Mouse (Mus musculus) forebrain, embryonic 14.5 days (tissue): ENCODE results near the gene Lama2. TPM values are rescaled to one million over a fixed set of nuclear protein-coding genes. Genes with fewer than 3 reads are reported as not detected.

Source experiments
- ATAC-seq: fragments of 200-750 bp; cut with Nextera tagmentation; 2 replicates; pipeline ENCODE4 v1.8.0; 2017; ENCODE audit warnings: mild to moderate bottlenecking, moderate library complexity
- DNase-seq: peaks from one replicate; pipeline ENCODE4 v3.0.0-alpha.2; 2015; ENCODE audit warnings: low spot score
- H3K27ac ChIP-seq: fragments of 300-500 bp; sonication (generic); 2 replicates; pipeline ENCODE4 v1.5.1; 2014; ENCODE audit warnings: low read depth, mild to moderate bottlenecking, control low read depth, low read length, moderate library complexity
- H3K27me3 ChIP-seq: fragments of 300-500 bp; sonication (generic); replicated peaks from 2 replicates; pipeline ENCODE4 v1.6.1; 2014; ENCODE audit warnings: low read length, control low read depth, mixed read lengths; ENCODE audit not compliant: control insufficient read depth, insufficient read depth
- H3K36me3 ChIP-seq: fragments of 300-500 bp; sonication (generic); 2 replicates; pipeline ENCODE4 v1.6.1; 2014; ENCODE audit warnings: low read length, control low read depth; ENCODE audit not compliant: control insufficient read depth, insufficient read depth
- H3K4me1 ChIP-seq: fragments of 300-500 bp; sonication (generic); 2 replicates; pipeline ENCODE4 v1.6.1; 2014; ENCODE audit warnings: antibody characterized with exemption, low read length, control low read depth; ENCODE audit not compliant: control insufficient read depth, insufficient read depth
- H3K4me2 ChIP-seq: fragments of 300-500 bp; sonication (generic); 2 replicates; pipeline ENCODE4 v1.6.1; 2014; ENCODE audit warnings: mild to moderate bottlenecking, control low read depth, low read length
- H3K4me3 ChIP-seq: fragments of 300-500 bp; sonication (generic); 2 replicates; pipeline ENCODE4 v1.5.1; 2014; ENCODE audit warnings: low read depth, low read length, control low read depth
- H3K9ac ChIP-seq: fragments of 300-500 bp; sonication (generic); 2 replicates; pipeline ENCODE4 v1.6.1; 2014; ENCODE audit warnings: mild to moderate bottlenecking, low read length, control low read depth, moderate library complexity
- H3K9me3 ChIP-seq: fragments of 300-500 bp; sonication (generic); replicated peaks from 2 replicates; pipeline ENCODE4 v1.6.1; 2016; ENCODE audit warnings: low read length, control low read depth, mixed read lengths; ENCODE audit not compliant: control insufficient read depth
- WGBS: fragments of 180-500 bp; shearing (Covaris S2); extraction: QIAGEN DNeasy Blood & Tissue Kit; methylation state at CpG from one replicate; pipeline ENCODE4 v1.1.7; 2014; 5-methylcytosine and 5-hydroxymethylcytosine counted together
- polyA plus RNA-seq: library from polyadenylated mRNA; unstranded; fragments of >200 nt; fragmentation: Nextera tagmentation; extraction: Ambion mirVana; gene quantifications from 2 replicates; pipeline ENCODE4 v1.2.1, GENCODE M21; 2014

Gene Lama2
- polyA plus RNA-seq, 1 experiment from 2014 or later = 4.1 TPM

DNA sequence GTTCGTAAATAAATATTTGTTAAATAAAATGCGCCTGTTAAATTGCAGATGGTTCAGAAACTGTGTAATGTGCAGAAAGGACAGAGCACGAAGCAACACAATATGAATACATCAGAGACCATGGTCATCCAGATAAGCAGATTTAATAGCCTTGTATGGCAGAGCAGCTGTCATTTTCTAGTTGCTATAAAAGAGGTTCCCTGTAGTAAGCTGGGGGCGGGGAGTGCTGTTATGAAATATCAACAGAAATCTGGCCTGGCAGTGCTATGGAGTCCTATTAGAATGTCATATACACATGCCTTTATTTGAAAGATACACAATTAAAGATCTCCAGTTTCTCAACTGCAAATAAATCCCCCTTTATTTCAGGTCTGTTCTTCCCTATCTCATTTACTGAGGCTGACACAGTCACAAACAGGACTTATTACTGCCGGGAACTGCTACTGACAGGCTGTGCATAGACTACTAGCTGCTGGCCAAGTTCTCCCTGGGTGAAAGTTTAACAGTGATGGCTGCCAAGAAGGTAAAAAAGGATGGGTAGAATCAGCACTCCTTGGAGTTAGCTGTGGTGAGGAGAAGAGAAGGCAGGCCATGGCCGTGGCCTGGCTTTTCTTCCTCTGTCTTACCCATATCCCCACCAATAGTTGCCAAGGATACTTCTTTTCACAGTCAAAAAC, 396.8 kb downstream of the Lama2 start:
- ATAC-seq (no peak), DNase-seq (no peak)
- Histone ChIP-seq H3K4me2 (no peak overlapping the region), H3K27me3 (no peaks in the 10 kb centered on the region), H3K9me3 (no peaks in the 10 kb centered on the region), H3K9ac (no peak overlapping the region), H3K4me1 (no peaks in the 10 kb centered on the region), H3K4me3 (no peak overlapping the region), H3K27ac (no peak overlapping the region), H3K36me3 (no peaks in the 10 kb centered on the region)
- 81% methylated on average over 6 of the region's 6 CpGs for WGBS

DNA sequence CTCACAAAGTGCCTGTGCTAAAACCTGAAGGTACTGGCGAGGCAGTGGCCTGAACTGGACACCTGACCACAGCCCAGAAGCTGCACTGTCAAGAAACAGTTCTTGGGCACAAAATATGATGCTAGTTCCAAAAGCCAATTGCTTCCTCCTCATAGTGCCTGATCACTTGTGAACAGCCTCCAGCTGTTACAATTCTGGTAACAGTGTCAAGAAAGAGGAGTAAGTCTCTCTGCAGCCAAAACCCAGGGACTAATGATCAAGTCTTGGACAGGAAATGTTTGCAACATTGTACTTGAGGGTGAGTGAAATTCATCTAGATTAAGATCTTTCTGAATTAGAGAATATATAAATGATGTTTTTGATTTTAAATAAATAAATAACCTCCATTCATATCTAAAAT, 399.9 kb downstream of the Lama2 start:
- Histone ChIP-seq H3K36me3 (no peaks in the 10 kb centered on the region), H3K4me1 (no peaks in the 10 kb centered on the region), H3K9me3 (no peaks in the 10 kb centered on the region), H3K9ac (no peak overlapping the region), H3K27ac (no peak overlapping the region), H3K4me3 (no peak overlapping the region), H3K4me2 (no peak overlapping the region), H3K27me3 (no peaks in the 10 kb centered on the region)
- 50% methylated on average over 1 of the region's 1 CpGs for WGBS
- DNase-seq (no peak), ATAC-seq (no peak)

DNA sequence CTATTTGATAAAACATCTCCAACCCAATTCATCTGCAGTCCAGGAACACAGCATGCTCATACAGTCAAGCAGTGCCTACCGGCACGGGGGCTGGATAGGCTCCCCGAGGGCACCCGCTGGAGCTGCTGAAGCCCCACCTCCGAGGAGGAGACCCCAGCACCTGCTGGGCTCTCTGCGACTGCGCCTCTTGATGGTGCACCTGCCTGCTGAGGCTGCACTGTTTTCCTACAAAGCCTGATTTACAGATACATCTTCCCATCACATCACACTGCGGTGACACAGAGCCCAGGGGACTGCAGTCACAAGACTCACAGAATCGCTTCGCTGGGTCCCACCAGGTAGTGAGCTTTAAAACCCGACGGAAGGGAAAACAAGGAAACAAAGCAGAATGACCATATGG, 412.2 kb downstream of the Lama2 start:
- H3K4me1 ChIP-seq = no peaks in the 10 kb centered on the region
- H3K27ac ChIP-seq = no peak overlapping the region
- WGBS = 16% methylated on average over 12 of the region's 12 CpGs
- no peaks in the 10 kb centered on the region for H3K36me3 ChIP-seq
- DNase-seq = no peak
- ATAC-seq = no peak
- H3K4me3 ChIP-seq = no peak overlapping the region
- no peaks in the 10 kb centered on the region for H3K9me3 ChIP-seq
- no peak overlapping the region for H3K4me2 ChIP-seq
- H3K9ac ChIP-seq = no peak overlapping the region
- H3K27me3 ChIP-seq = no peaks in the 10 kb centered on the region

DNA sequence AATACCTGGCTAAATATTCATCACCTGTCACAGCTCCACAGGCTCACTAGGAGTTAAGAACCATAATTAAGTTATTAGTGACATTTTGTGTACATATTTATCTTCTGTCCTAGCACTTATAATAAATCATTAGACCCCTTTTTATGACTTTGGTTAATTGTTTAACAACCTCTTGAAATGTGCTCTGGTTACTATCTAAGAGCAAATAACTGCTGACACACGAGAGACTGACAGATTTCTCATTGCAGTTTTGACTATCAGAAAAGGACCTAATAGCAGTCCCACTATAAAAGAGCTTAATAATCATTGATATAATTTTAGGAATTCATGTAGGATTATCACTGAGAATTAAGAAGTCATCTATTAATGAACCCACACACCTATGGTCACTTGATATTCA, 421.1 kb downstream of the Lama2 start:
- Histone ChIP-seq H3K4me1 (no peaks in the 10 kb centered on the region), H3K27ac (no peak overlapping the region), H3K9ac (no peak overlapping the region), H3K4me2 (no peak overlapping the region), H3K36me3 (no peaks in the 10 kb centered on the region), H3K4me3 (no peak overlapping the region), H3K9me3 (no peaks in the 10 kb centered on the region), H3K27me3 (no peaks in the 10 kb centered on the region)
- 57% methylated on average over 1 of the region's 1 CpGs for WGBS
- DNase-seq = no peak
- ATAC-seq = no peak

DNA sequence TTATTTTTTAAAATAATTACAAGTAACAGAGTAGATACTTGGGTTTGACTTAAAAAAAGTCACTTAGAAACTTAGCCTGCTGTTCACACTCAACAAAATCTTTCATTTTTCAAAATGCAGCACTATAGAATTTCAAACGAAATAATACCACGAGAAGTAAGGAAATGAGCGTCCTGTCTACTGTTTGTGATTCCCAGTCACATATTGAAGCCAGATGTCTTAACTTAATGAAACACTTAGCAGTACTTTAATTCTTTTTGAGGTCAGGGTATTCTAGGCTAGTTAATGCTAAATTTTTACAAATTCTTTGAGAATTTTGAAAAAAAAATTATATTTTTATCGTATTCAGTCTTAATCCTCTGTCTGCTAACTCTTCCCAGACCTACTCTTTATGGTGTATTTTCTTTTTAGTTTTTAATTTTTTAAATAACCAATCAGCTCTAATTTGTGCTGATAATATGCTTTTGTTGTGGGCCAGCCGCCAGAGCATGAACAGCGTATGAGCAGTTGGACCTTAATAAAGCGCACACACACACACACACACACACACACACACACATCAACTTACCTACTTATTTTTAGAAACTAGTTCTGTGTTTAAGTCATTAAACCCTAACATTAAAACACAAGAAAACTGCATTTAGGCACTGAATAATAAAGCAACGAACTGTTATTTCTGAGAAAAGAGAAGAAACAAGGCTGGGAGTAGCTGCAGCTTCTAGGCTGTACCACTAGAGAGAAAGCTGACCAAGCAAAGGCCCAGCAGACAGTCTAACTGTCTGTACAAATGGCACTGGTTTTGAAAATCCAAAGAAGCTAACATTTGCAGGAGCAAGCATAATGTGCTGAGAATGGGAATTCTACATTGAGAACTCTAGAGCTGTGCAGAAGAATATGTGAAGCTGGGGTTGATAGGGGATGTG, 425.3 kb downstream of the Lama2 start:
- WGBS = 88% methylated on average over 8 of the region's 8 CpGs
- Histone ChIP-seq H3K4me2 (no peak overlapping the region), H3K27ac (no peak overlapping the region), H3K4me1 (no peaks in the 10 kb centered on the region), H3K27me3 (no peaks in the 10 kb centered on the region), H3K9me3 (no peaks in the 10 kb centered on the region), H3K4me3 (no peak overlapping the region), H3K9ac (no peak overlapping the region), H3K36me3 (no peaks in the 10 kb centered on the region)
- DNase-seq (no peak), ATAC-seq (no peak)

DNA sequence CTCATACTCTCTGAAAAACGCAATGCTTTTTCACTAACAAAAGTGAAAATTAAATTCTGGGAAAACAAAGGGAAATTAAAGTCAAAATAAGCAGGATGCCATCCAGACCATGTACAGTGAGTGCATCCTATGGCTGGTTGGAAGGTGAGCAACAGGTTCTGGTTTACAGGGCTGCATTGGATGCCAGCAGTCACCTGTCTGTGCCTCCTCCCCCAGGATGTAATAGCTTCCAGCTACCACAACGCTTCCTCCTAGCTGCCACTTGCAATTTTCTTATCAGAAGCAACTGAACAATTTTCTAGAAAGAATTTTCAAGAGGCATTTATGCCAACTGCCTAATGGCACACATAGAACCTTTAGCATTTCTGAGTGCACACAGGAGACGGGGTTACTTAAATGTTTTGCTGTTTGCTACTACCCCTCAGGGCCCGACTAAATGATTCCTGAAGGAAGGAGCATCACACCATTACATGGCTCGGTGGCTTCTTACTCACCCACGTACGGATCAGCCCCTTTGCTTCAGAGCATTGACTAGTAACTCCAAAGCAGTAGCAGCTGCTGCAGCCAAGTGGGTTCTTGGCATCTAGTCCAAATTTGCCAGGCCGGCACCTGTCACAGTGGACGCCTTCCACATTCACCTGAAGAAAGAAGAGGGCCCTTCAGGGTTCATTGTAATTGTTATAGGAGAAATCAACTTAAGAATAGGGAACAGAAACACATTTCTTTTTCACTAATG, 430.8 kb downstream of the Lama2 start:
- H3K27ac ChIP-seq = no peak overlapping the region
- no peaks in the 10 kb centered on the region for H3K9me3 ChIP-seq
- H3K36me3 ChIP-seq = no peaks in the 10 kb centered on the region
- no peak overlapping the region for H3K9ac ChIP-seq
- ATAC-seq (no peak), DNase-seq (no peak)
- no peak overlapping the region for H3K4me2 ChIP-seq
- 77% methylated on average over 9 of the region's 9 CpGs for WGBS
- H3K4me3 ChIP-seq = no peak overlapping the region
- H3K4me1 ChIP-seq = peaks cover 7% of the 10 kb centered on the region; the same call in 1 of the 2 replicates
- no peaks in the 10 kb centered on the region for H3K27me3 ChIP-seq

DNA sequence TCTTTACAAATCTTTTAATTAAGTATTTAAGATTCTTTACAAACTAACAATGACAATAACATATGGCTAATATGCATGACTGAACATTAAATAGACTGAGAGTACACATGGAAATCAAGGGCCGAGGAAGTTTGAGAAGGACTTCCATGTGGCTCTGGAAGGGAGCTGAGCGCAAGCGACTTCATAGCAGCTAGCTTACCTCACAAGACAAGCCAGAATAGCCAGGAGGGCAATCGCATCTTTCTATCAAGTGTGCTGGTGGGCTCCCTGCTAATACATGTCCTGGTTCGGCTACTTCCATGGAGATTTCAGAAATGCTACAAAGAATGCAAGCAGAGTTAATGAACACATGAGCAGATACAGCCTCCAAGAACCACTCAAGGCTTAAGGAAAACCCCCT, 435.4 kb downstream of the Lama2 start:
- Histone ChIP-seq H3K4me1 (peaks cover 7% of the 10 kb centered on the region; the same call in 1 of the 2 replicates), H3K27me3 (no peaks in the 10 kb centered on the region), H3K36me3 (no peaks in the 10 kb centered on the region), H3K4me3 (no peak overlapping the region), H3K9me3 (no peaks in the 10 kb centered on the region), H3K9ac (no peak overlapping the region), H3K27ac (no peak overlapping the region), H3K4me2 (no peak overlapping the region)
- DNase-seq (no peak), ATAC-seq (no peak)
- WGBS = 48% methylated on average over 5 of the region's 5 CpGs

DNA sequence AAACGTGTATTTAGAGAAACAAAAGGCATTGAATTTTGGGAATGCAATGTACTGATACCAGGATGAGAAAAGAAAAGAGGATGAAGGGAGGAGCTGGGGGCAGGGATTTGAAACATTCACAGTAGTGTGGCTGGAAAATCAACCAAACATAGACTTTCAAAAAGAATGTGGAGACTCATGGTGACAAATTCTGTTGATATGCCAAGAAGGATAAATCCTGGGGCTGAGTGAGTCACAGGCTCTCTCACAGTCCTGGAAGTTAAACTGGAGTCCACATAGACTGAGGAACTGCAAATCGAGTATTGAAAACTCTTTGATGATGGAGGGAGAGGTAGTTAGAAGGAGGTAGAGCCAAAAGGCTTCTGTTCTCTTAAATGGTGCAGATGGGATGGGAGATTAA, 445.3 kb downstream of the Lama2 start:
- Histone ChIP-seq H3K27ac (no peak overlapping the region), H3K4me3 (no peak overlapping the region), H3K4me2 (no peak overlapping the region), H3K4me1 (no peaks in the 10 kb centered on the region), H3K9me3 (no peaks in the 10 kb centered on the region), H3K9ac (no peak overlapping the region), H3K36me3 (no peaks in the 10 kb centered on the region), H3K27me3 (no peaks in the 10 kb centered on the region)
- ATAC-seq (no peak), DNase-seq (no peak)
- WGBS = 63% methylated on average over 2 of the region's 2 CpGs
